ENCODE assay signal across 8 mouse cellular contexts in genomic region chr7:127519284-127519683, GRCm38 (mm10). TPM values are rescaled to one million over a fixed set of nuclear protein-coding genes. Genes with fewer than 3 reads are reported as not detected.
DNase-seq lines count a peak whose midpoint lies in the region; ATAC-seq and TF ChIP-seq lines count a peak whose summit lies in the region.

TSS of gene Gm42715 (plus strand) at chr7:127519584.

- WGBS in forebrain, embryonic 11.5 days, result 89% methylated on average over 3 of the region's 3 CpGs
- 98% methylated on average over 3 of the region's 3 CpGs for WGBS in midbrain, embryonic 10.5 days

- no peaks in the 10 kb centered on the region for H3K4me1 ChIP-seq in forebrain, embryonic 11.5 days (replicated peaks; ENCODE audit: control insufficient read depth, insufficient read depth, low read length)
- no peaks in the 10 kb centered on the region for H3K4me1 ChIP-seq in midbrain, embryonic 10.5 days

- ATAC-seq in forebrain, embryonic 11.5 days (replicated peaks; ENCODE audit: low FRiP score), result no peak

- DNase-seq in left cerebral cortex, adult 2 months (ENCODE audit: extremely low spot score in 1 of 2, low spot score in 2 of 2), result no peak
- DNase-seq in left cerebral cortex, postnatal 14 days (ENCODE audit: low spot score in 2 of 2), result no peak
- DNase-seq in adrenal gland, postnatal 10 days, result no peak
- no peak for DNase-seq in forebrain, embryonic 11.5 days (ENCODE audit: low spot score)
- DNase-seq in midbrain, embryonic 10.5 days (ENCODE audit: low spot score), result no peak
- no peak for DNase-seq in ovary, adult 18-20 months (ENCODE audit: low spot score)
- DNase-seq in thymus, postnatal 4 days, result no peak
- DNase-seq in spleen, postnatal 10 days (ENCODE audit: low spot score in 2 of 2), result no peak

- H3K27ac ChIP-seq in left cerebral cortex, adult 2 months, result no peak within 1 kb of the TSS
- H3K27ac ChIP-seq in forebrain, embryonic 11.5 days (ENCODE audit: low read depth, low read length), result no peak within 1 kb of the TSS
- H3K27ac ChIP-seq in midbrain, embryonic 10.5 days (replicated peaks), result no peak within 1 kb of the TSS

- H3K9me3 ChIP-seq in forebrain, embryonic 11.5 days (ENCODE audit: control insufficient read depth, low read length), result no peaks in the 10 kb centered on the region
- H3K9me3 ChIP-seq in midbrain, embryonic 10.5 days (replicated peaks), result no peaks in the 10 kb centered on the region

- no peak within 1 kb of the TSS for H3K4me2 ChIP-seq in forebrain, embryonic 11.5 days (ENCODE audit: low read depth, low read length, severe bottlenecking)

- H3K4me3 ChIP-seq in left cerebral cortex, adult 2 months, result no peak within 1 kb of the TSS
- H3K4me3 ChIP-seq in forebrain, embryonic 11.5 days (ENCODE audit: low read depth, low read length), result no peak within 1 kb of the TSS
- no peak within 1 kb of the TSS for H3K4me3 ChIP-seq in midbrain, embryonic 10.5 days

- H3K9ac ChIP-seq in forebrain, embryonic 11.5 days (ENCODE audit: low read length), result no peak within 1 kb of the TSS

- intact Hi-C loops in left cerebral cortex, adult 2 months (cut with DNase I), result no loop called here
- intact Hi-C loops in left cerebral cortex, postnatal 14 days (cut with DNase I), result loop anchor here (5.0 kb wide), 1 partner anchor 38 kb away; no protein-coding TSS in a partner anchor

- H3K36me3 ChIP-seq in forebrain, embryonic 11.5 days (ENCODE audit: control insufficient read depth, insufficient read depth, low read length), result peaks cover 19% of the 10 kb centered on the region
- peaks cover 100% of the 10 kb centered on the region for H3K36me3 ChIP-seq in midbrain, embryonic 10.5 days

- TF ChIP-seq CTCF in left cerebral cortex, adult 2 months (IDR thresholded peaks at IDR 0.05), result no peak

- no peaks in the 10 kb centered on the region for H3K27me3 ChIP-seq in forebrain, embryonic 11.5 days (ENCODE audit: control insufficient read depth, insufficient read depth, low read length)
- H3K27me3 ChIP-seq in midbrain, embryonic 10.5 days (ENCODE audit: low read depth, poor library complexity, severe bottlenecking), result no peaks in the 10 kb centered on the region

RNA-seq across cellular contexts. Expression of gene Gm42715, which starts in this region (rescaled TPM):
- 10 to 100 TPM; 12.6 TPM for total RNA-seq in left cerebral cortex, adult 2 months (2021)
- 10 to 100 TPM in 1 of 2 experiments, 1 to 10 TPM in 1; 10.0 to 14.0 TPM for total RNA-seq in left cerebral cortex, postnatal 14 days (2021)
- 10 to 100 TPM; 17.9 to 28.8 TPM for total RNA-seq in adrenal gland, postnatal 10 days (2021)
- polyA plus RNA-seq in forebrain, embryonic 11.5 days (2014; fragmentation: Nextera tagmentation; extraction: Ambion mirVana), result 23.3 and 24.7 TPM in 2 replicates
- 14.3 and 18.8 TPM in 2 replicates for polyA plus RNA-seq in midbrain, embryonic 10.5 days (2016; fragmentation: Nextera tagmentation; extraction: Ambion mirVana)
